Mouse (Mus musculus): ENCODE data around the gene Atp1b2. TPM values are rescaled to one million over a fixed set of nuclear protein-coding genes. Genes with fewer than 3 reads are reported as not detected.

Gene Atp1b2
- under 1 TPM in 1 of 2 experiments, not detected in 1; 0.75 TPM for total RNA-seq (2023)

DNA sequence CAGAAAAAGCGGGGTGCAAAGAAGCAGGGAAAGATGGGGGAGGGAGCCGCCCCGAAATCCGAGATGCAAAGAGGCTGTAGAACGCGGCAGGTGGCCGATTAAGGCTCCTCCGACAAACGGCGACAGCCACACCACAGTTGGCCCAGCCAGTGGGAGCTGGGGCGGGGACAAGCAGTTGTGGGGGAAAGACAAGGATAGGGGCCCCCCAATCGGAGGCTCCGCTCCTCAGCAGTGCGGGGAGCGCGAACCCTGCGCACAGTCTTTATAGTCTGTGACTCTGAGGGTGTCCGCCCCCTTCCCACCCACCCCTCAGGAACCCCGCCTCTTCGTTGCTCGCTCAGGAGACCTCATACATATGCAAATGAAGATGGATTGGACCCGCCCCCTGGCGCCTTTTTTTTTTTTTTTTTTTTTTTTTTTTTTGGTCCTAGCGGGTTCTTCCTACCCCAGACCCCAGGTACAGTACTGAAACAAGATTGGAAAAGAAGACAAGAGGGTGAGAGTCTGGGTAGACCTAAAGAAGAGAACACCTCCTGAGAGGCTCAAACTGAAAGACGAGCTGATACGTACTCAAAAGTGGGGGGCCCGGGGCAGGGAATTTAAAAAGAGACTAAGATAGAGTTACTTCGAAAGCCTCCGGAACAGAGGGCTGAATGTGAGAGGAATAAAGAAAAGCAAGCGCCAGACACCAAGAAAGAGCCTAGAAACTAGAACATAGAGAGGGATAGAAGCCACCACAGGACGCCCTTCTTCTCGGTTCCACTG, at the start of gene Atp1b2:
Gene Atp1b2 (minus strand): TSS at position 217 of the 765 bp plus-strand sequence.

DNA sequence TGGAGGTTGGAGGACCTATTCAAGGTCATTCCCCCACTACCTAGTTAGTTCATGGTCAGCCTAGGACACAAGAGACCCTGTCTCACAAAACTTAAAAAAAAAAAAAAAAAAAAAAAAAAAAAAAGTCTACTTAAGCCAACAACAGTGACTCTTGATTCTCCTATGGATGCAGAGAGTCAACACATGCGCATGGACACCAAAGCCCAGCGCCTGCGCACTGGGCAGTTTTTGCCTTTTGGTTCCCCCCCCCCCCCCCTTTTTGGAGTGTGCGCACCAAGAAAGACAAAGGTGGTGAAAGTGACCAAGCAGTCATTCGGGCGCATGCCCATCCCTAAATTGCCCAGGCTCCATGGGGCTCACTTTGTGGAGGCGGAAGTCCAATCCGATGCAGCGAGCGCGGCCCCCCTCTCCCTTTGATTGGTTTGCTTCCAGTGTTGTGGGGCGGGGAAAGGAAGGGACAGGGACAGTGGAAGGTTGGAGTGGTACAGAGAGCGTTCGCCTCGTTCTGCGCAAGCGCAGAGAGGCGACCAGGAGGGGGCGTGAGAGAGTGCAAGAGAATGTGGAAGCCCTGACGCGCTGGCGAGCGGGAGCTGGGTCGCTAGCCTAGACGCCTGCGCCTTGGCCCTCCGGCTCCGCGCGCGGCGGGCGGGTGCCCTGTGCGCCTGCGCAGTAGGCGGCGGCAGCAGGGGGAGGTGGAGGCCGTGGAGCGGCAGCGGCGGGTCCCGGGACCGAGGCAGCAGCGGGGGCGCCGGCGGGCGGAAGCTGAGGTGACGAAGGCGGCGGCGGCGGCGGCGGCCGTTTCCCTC, 26.7 kb upstream of the Atp1b2 start, which contains the start of gene Fxr2:
Gene Fxr2 (plus strand): TSS at position 707 of the 806 bp plus-strand sequence.

DNA sequence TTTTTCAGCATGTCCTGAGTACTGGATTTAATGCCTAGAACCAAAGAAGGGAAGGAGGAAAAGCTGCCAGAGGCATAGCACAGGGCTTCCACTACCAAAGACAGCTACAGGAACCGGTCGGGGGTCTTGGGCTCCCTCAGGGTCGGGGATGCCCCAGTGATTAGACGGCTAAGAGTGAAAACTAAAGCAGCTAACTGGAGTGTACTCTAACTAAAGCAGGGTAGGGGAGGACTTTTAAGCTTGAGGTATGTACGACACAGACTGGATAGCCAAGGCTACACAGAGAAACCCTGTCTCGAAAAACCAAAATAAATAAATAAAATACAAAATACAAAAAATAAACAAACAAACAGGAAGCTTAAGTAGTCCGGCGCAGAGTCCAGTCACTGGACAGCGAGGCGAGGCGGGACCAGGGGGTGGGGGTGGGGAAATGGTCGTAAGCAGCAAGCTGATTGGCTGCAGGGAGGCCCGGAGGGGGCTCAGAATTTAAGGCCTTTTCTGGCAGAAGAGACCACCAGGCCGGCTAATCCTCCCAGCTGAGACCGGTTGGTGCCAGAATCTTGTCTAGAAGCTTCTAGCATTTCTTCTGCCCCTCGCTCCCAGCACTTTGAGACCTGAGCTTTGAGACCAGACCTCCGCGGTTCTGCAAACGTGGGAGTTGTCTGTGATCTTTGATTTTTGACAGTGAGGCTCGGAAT, 16.0 kb upstream of the Atp1b2 start, which contains the start of gene Sat2:
Gene Sat2 (plus strand): TSS at position 454 of the 698 bp plus-strand sequence.

DNA sequence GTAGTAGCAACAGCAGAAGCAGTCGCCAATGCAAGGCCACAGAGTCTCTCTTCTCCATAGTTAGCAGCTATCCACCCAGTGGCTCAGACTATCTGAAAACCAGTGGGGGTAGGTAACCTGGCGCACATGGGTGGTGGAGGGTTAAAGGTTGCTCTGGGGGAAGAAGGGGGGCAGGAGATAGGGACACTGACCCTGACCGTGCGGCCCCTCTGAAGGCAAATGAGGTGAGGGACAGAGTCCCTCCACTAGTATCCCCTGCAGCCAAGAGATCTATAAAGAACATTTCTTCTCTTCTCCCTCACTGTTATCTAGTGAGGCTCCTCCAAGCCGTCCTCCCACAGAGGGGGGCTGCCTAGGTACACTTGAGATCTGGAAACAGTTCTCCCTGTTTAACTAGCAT, 12.1 kb upstream of the Atp1b2 start, which contains the start of gene Shbg:
Gene Shbg (minus strand): TSS at position 101 of the 400 bp plus-strand sequence.

DNA sequence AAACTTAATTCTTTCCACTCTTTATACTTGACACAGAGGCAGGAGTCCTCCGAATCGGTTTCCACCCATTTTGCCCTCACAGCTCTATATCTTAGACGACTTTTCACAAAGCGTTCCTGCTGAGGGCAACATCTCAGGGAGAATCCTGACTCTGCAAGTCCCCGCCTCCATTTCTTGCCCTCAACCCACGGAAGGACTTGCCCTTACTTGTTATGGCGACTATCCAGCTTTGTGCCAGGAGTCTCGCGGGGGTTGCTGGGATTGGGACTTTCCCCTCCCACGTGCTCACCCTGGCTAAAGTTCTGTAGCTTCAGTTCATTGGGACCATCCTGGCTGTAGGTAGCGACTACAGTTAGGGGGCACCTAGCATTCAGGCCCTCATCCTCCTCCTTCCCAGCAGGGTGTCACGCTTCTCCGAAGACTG, 25.6 kb downstream of the Atp1b2 start, which contains the start of the genes Wrap53 and Trp53:
Gene Wrap53 (minus strand): TSS at position 165 of the 424 bp plus-strand sequence.
Gene Trp53 (plus strand): TSS at position 269 of the 424 bp plus-strand sequence.

DNA sequence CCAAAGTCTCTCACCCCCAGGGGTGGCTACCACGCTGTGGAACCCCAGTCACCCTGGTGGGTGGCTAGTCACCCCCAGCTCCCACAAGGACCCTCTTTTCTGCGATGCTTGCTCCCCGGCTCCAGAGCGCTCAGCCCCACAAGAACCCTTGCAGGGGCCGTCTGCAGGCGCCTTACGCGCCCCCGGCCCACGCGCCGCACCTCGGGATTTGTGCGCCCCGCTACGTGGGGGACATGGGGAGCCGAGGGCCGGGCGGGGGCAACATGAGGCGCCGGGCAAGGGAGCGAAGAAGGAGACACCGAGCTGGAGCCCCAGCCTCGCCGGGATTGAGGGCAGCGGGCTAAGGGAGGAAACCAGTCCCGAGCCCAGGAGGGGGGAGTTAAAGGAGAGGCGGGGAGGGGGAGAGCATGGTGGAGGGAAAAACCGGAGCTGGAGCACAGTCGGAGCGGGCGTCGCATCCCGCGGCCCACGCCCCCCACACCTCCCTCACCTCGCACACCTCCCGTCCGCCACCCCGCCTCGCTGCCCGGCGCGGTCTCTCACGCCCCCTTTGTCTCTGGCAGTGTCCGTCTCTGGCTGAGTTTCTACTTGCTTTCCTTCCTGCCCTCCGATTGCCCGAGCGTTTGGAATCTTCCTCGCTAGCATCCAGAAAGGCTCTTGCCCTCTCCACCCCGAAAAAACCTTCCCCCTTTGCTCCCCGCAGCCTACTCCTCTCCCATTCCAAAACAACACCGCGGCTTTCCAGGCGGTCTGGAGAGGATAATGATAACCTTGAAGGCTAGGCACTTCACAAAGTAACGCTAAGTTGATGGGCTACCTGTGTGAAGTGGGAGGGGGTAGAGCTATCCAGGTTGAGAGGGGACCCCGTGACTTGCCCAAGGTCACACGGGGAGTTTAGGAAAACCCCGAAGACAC, 45.6 kb downstream of the Atp1b2 start, which contains the start of gene Efnb3:
Gene Efnb3 (minus strand): TSS at position 355 of the 915 bp plus-strand sequence.

Other genes starting within 250 kb of the Atp1b2 start
- 100 to 1,000 TPM; 359 to 384 TPM for gene Chd3, start 236.5 kb downstream of the Atp1b2 start, total RNA-seq (2023)
- gene Naa38, start 210.5 kb downstream of the Atp1b2 start, total RNA-seq (2023) = 10 to 100 TPM; 42.7 to 47.8 TPM
- gene Cyb5d1, start 210.3 kb downstream of the Atp1b2 start, total RNA-seq (2023) = 10 to 100 TPM; 39.3 to 44.3 TPM
- gene Tmem88, start 207.7 kb downstream of the Atp1b2 start, total RNA-seq (2023) = 1 to 10 TPM; 6.2 to 6.9 TPM
- 100 to 1,000 TPM; 195 to 244 TPM for gene Kdm6b, start 192.3 kb downstream of the Atp1b2 start, total RNA-seq (2023)
- gene Dnah2, start 56.8 kb downstream of the Atp1b2 start, total RNA-seq (2023) = not detected
- gene Efnb3, start 45.7 kb downstream of the Atp1b2 start, total RNA-seq (2023) = under 1 TPM; 0.61 to 0.95 TPM
- gene Wrap53, start 25.7 kb downstream of the Atp1b2 start, total RNA-seq (2023) = 10 to 100 TPM; 13.8 to 15.2 TPM
- gene Trp53, start 25.6 kb downstream of the Atp1b2 start, total RNA-seq (2023) = 100 to 1,000 TPM; 143 TPM
- not detected for gene Shbg, start 12.0 kb upstream of the Atp1b2 start, total RNA-seq (2023)
- not detected for gene Sat2, start 16.1 kb upstream of the Atp1b2 start, total RNA-seq (2023)
- gene Fxr2, start 27.0 kb upstream of the Atp1b2 start, total RNA-seq (2023) = 10 to 100 TPM; 88.3 to 96.6 TPM
- under 1 TPM in 1 of 2 experiments, not detected in 1; 0.92 TPM for gene Sox15, start 49.4 kb upstream of the Atp1b2 start, total RNA-seq (2023)
- gene Mpdu1, start 56.7 kb upstream of the Atp1b2 start, total RNA-seq (2023) = 10 to 100 TPM; 60.2 to 64.5 TPM
- 10 to 100 TPM in 1 of 2 experiments, 1 to 10 TPM in 1; 7.9 to 12.1 TPM for gene Cd68, start 60.2 kb upstream of the Atp1b2 start, total RNA-seq (2023)
- gene Eif4a1, start 66.5 kb upstream of the Atp1b2 start, total RNA-seq (2023) = 100 to 1,000 TPM; 720 to 780 TPM
- gene Senp3, start 76.1 kb upstream of the Atp1b2 start, total RNA-seq (2023) = 100 to 1,000 TPM; 134 to 139 TPM
- gene Tnfsf13, start 79.8 kb upstream of the Atp1b2 start, total RNA-seq (2023) = not detected
- not detected for gene Tnfsf12, start 89.9 kb upstream of the Atp1b2 start, total RNA-seq (2023)
- gene Tnfsfm13, start 90.2 kb upstream of the Atp1b2 start, total RNA-seq (2023) = not detected
- gene Polr2a, start 152.7 kb upstream of the Atp1b2 start, total RNA-seq (2023) = 100 to 1,000 TPM; 254 to 255 TPM
- not detected for gene Slc35g3, start 156.0 kb upstream of the Atp1b2 start, total RNA-seq (2023)
- 10 to 100 TPM; 61.0 to 64.9 TPM for gene Zbtb4, start 160.0 kb upstream of the Atp1b2 start, total RNA-seq (2023)
- gene Chrnb1, start 190.0 kb upstream of the Atp1b2 start, total RNA-seq (2023) = 10 to 100 TPM; 10.5 to 13.5 TPM
- gene Fgf11, start 195.9 kb upstream of the Atp1b2 start, total RNA-seq (2023) = under 1 TPM in 1 of 2 experiments, not detected in 1; 0.44 TPM
- gene Tmem102, start 199.7 kb upstream of the Atp1b2 start, total RNA-seq (2023) = not detected
- gene Gm39566, start 209.4 kb upstream of the Atp1b2 start, total RNA-seq (2023) = not detected
- gene Spem2, start 212.5 kb upstream of the Atp1b2 start, total RNA-seq (2023) = not detected
- gene Spem1, start 216.2 kb upstream of the Atp1b2 start, total RNA-seq (2023) = not detected
- gene Nlgn2, start 231.8 kb upstream of the Atp1b2 start, total RNA-seq (2023) = under 1 TPM; 0.12 to 0.41 TPM
- 10 to 100 TPM; 27.0 to 38.9 TPM for gene Tmem256, start 232.6 kb upstream of the Atp1b2 start, total RNA-seq (2023)
- 10 to 100 TPM; 10.4 to 14.7 TPM for gene Plscr3, start 240.4 kb upstream of the Atp1b2 start, total RNA-seq (2023)